Mouse (Mus musculus) kidney, adult 2 months (tissue): ENCODE data around the gene Rtn4rl1.

Source experiments
- CTCF ChIP-seq: fragments of 200-500 bp; conservative IDR thresholded peaks from 2 replicates; pipeline ENCODE4 v1.5.1; 2011; ENCODE audit warnings: low read depth, mild to moderate bottlenecking, control low read depth, low read length, moderate library complexity, mixed read lengths; ENCODE audit not compliant: insufficient read depth, insufficient read length
- POLR2A ChIP-seq: fragments of 200-500 bp; IDR thresholded peaks from one replicate; pipeline ENCODE4 v1.6.1; 2011; ENCODE audit warnings: low read depth, low read length, control low read depth

DNA sequence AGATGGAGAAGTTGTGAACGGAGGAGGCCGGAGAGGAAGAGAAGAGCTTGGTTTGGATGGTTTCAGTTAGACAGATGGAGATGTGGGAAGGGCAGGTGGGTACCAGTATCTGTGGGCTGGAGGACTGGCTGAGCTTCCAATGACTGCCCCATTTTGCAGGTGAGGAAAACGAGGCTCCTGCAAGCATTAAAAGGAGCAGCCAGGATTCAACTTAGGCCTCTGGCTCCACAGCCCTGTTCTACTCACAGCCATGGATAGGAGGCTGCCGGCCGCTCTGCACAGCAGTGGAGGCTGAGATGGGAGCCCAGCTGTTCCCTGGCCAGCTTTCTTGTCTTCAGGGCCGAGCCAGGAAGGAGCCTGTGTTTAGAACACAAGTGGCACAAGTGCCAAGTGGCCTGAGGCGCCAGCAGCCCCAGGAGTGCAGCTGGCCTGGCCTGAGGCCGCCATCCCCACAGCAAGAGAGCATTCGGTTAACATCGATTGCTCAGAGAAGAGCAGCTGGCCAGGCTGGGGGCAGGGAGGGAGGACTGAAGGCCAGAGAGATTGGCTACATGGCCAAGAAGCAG, 66.5 kb downstream of the Rtn4rl1 start:
- TF ChIP-seq CTCF (no peak), POLR2A (no peak)
